Mouse (Mus musculus): ENCODE measurements around the gene Klk1b1. TPM values are rescaled to one million over a fixed set of nuclear protein-coding genes. Genes with fewer than 3 reads are reported as not detected.
"Not testable (repeated sequence)": the region's sequence is repeated elsewhere in the genome, so short reads cannot be mapped to it uniquely, and the experiment has no call there.

Gene Klk1b1
- polyA plus RNA-seq, 1 experiment from 2014 or later: not detected

GRCm38 (mm10) chr7:43975761-43976160 lies 9.2 kb downstream of the Klk1b1 start, which contains the start of gene Klk1b9:
TSS of gene Klk1b9 (plus strand) at chr7:43976061.
- not testable (repeated sequence) for H3K4me3 ChIP-seq (ENCODE audit: low read length); H3K27ac ChIP-seq (ENCODE audit: low read depth, low read length); H3K36me3 ChIP-seq (ENCODE audit: control insufficient read depth, insufficient read depth, low read length); H3K9me3 ChIP-seq (ENCODE audit: control insufficient read depth, low read length); H3K4me2 ChIP-seq (ENCODE audit: low read length); H3K9ac ChIP-seq (ENCODE audit: low read depth, low read length); H3K27me3 ChIP-seq (replicated peaks; ENCODE audit: control insufficient read depth, insufficient read depth, low read length); H3K4me1 ChIP-seq (ENCODE audit: control insufficient read depth, insufficient read depth, low read depth, low read length); ATAC-seq
- 95% methylated on average over 1 of the region's 1 CpGs for WGBS

- no peak overlapping the region for H3K4me2 ChIP-seq (ENCODE audit: low read length)
Observed at GRCm38 (mm10) chr7:43985657-43986056, 19.1 kb downstream of the Klk1b1 start.

DNA sequence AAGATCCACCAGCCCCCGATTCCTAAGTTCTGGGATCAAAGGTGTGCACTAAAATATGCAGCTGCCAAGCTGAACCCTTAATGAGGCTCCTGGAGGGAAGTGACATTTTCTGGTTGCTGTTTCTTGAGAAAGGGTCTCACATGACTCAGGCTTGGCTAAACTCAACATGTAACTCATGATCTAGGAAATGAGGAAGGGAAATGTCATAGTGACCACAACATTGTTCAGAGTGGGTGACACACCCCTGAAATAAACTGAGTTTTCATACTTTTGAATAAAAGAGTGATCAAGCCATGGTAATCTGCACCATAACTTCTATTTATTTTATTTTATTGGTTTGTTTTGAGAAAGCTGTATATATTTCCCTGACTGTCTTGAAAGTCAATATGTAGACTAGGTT lies 28.3 kb downstream of the Klk1b1 start:
- H3K4me2 ChIP-seq (ENCODE audit: low read length); H3K9ac ChIP-seq (ENCODE audit: low read depth, low read length); H3K27me3 ChIP-seq (replicated peaks; ENCODE audit: control insufficient read depth, insufficient read depth, low read length); H3K4me3 ChIP-seq (ENCODE audit: low read length); H3K4me1 ChIP-seq (ENCODE audit: control insufficient read depth, insufficient read depth, low read depth, low read length); H3K27ac ChIP-seq (ENCODE audit: low read depth, low read length); H3K36me3 ChIP-seq (ENCODE audit: control insufficient read depth, insufficient read depth, low read length); H3K9me3 ChIP-seq (ENCODE audit: control insufficient read depth, low read length); ATAC-seq: not testable (repeated sequence)
- WGBS: 76% methylated on average over 1 of the region's 1 CpGs

More at GRCm38 (mm10) chr7:43985657-43986056, 19.1 kb downstream of the Klk1b1 start:
- Histone ChIP-seq H3K27ac (ENCODE audit: low read depth, low read length) (no peak overlapping the region), H3K9me3 (ENCODE audit: control insufficient read depth, low read length) (no peaks in the 10 kb centered on the region), H3K9ac (ENCODE audit: low read depth, low read length) (no peak overlapping the region), H3K27me3 (replicated peaks; ENCODE audit: control insufficient read depth, insufficient read depth, low read length) (no peaks in the 10 kb centered on the region), H3K4me1 (ENCODE audit: control insufficient read depth, insufficient read depth, low read depth, low read length) (no peaks in the 10 kb centered on the region), H3K36me3 (ENCODE audit: control insufficient read depth, insufficient read depth, low read length) (no peaks in the 10 kb centered on the region), H3K4me3 (ENCODE audit: low read length) (no peak overlapping the region)
- no peak for ATAC-seq

- not testable (repeated sequence) for H3K9me3 ChIP-seq (ENCODE audit: control insufficient read depth, low read length); ATAC-seq; H3K27me3 ChIP-seq (replicated peaks; ENCODE audit: control insufficient read depth, insufficient read depth, low read length); H3K4me2 ChIP-seq (ENCODE audit: low read length); H3K36me3 ChIP-seq (ENCODE audit: control insufficient read depth, insufficient read depth, low read length); H3K4me1 ChIP-seq (ENCODE audit: control insufficient read depth, insufficient read depth, low read depth, low read length); H3K4me3 ChIP-seq (ENCODE audit: low read length); H3K9ac ChIP-seq (ENCODE audit: low read depth, low read length); H3K27ac ChIP-seq (ENCODE audit: low read depth, low read length)
- 84% methylated on average over 4 of the region's 4 CpGs for WGBS
Observed at GRCm38 (mm10) chr7:43995577-43995976, 29.0 kb downstream of the Klk1b1 start, which contains the start of gene Klk1b11. TSS of gene Klk1b11 (plus strand) at chr7:43995877.

DNA sequence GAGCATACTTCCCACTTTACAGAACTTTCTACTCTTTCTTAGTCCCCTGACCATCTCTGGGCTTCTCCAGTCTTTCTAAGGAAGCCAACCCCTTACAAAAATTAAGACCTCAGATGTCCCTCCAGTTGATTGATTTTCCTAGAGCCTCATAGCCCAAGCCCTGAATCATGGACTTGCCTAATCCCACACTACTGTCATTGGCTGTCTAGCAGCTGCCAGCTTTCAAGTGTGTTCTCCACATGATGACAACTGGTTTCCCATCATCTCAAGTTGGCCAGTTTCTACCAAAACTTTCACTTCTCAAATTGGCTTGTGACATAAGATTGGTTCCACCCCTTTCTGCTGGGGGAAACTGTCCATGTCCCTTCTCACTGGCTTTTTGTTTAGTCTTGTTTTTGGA lies 38.3 kb downstream of the Klk1b1 start:
- Histone ChIP-seq H3K9me3 (ENCODE audit: control insufficient read depth, low read length) (no peaks in the 10 kb centered on the region), H3K36me3 (ENCODE audit: control insufficient read depth, insufficient read depth, low read length) (no peaks in the 10 kb centered on the region), H3K27me3 (replicated peaks; ENCODE audit: control insufficient read depth, insufficient read depth, low read length) (no peaks in the 10 kb centered on the region), H3K27ac (ENCODE audit: low read depth, low read length) (no peak overlapping the region), H3K4me1 (ENCODE audit: control insufficient read depth, insufficient read depth, low read depth, low read length) (no peaks in the 10 kb centered on the region), H3K4me2 (ENCODE audit: low read length) (no peak overlapping the region), H3K9ac (ENCODE audit: low read depth, low read length) (no peak overlapping the region), H3K4me3 (ENCODE audit: low read length) (no peak overlapping the region)
- ATAC-seq: no peak

GRCm38 (mm10) chr7:44011868-44012267 lies 45.3 kb downstream of the Klk1b1 start, which contains the start of gene Klk1b26:
TSS of gene Klk1b26 (plus strand) at chr7:44012168.
- H3K4me3 ChIP-seq (ENCODE audit: low read length); H3K9ac ChIP-seq (ENCODE audit: low read depth, low read length); H3K9me3 ChIP-seq (ENCODE audit: control insufficient read depth, low read length); H3K36me3 ChIP-seq (ENCODE audit: control insufficient read depth, insufficient read depth, low read length); H3K27me3 ChIP-seq (replicated peaks; ENCODE audit: control insufficient read depth, insufficient read depth, low read length); H3K4me1 ChIP-seq (ENCODE audit: control insufficient read depth, insufficient read depth, low read depth, low read length); H3K4me2 ChIP-seq (ENCODE audit: low read length); H3K27ac ChIP-seq (ENCODE audit: low read depth, low read length); ATAC-seq: not testable (repeated sequence)

- not testable (repeated sequence) for H3K4me2 ChIP-seq (ENCODE audit: low read length); H3K4me1 ChIP-seq (ENCODE audit: control insufficient read depth, insufficient read depth, low read depth, low read length); H3K4me3 ChIP-seq (ENCODE audit: low read length); H3K9me3 ChIP-seq (ENCODE audit: control insufficient read depth, low read length); H3K9ac ChIP-seq (ENCODE audit: low read depth, low read length); H3K27ac ChIP-seq (ENCODE audit: low read depth, low read length); H3K27me3 ChIP-seq (replicated peaks; ENCODE audit: control insufficient read depth, insufficient read depth, low read length); ATAC-seq; H3K36me3 ChIP-seq (ENCODE audit: control insufficient read depth, insufficient read depth, low read length)
- WGBS: 77% methylated on average over 6 of the region's 6 CpGs
Observed at GRCm38 (mm10) chr7:44014666-44015065, 48.1 kb downstream of the Klk1b1 start.

- no peak overlapping the region for H3K9ac ChIP-seq (ENCODE audit: low read depth, low read length)
- H3K4me3 ChIP-seq (ENCODE audit: low read length): no peak overlapping the region
- WGBS: 86% methylated on average over 5 of the region's 5 CpGs
- no peaks in the 10 kb centered on the region for H3K4me1 ChIP-seq (ENCODE audit: control insufficient read depth, insufficient read depth, low read depth, low read length)
- ATAC-seq: no peak
- no peak overlapping the region for H3K4me2 ChIP-seq (ENCODE audit: low read length)
- H3K36me3 ChIP-seq (ENCODE audit: control insufficient read depth, insufficient read depth, low read length): no peaks in the 10 kb centered on the region
- H3K27me3 ChIP-seq (replicated peaks; ENCODE audit: control insufficient read depth, insufficient read depth, low read length): no peaks in the 10 kb centered on the region
- no peaks in the 10 kb centered on the region for H3K9me3 ChIP-seq (ENCODE audit: control insufficient read depth, low read length)
- H3K27ac ChIP-seq (ENCODE audit: low read depth, low read length): no peak overlapping the region
Observed at GRCm38 (mm10) chr7:44015071-44015470, 48.5 kb downstream of the Klk1b1 start.

Measured in hindbrain, embryonic 16.5 days (tissue).